Mouse (Mus musculus) embryonic stem cell, embryonic (primary cell): ENCODE data around the gene Clasrp.

ENCODE experiments used
- CTCF ChIA-PET, 4 experiments: fragments of 300-600 bp in 2 of 4; fragments of 350-600 bp in 2 of 4; sonication (Branson Sonifier 250); formaldehyde crosslinking; loops; one replicate each; lab custom pipeline; 2022; ENCODE audit warnings: inconsistent platforms in 2 of 4; lab: Charles Lee
- POLR2A ChIA-PET, 4 experiments: fragments of 300-600 bp in 2 of 4; fragments of 350-600 bp in 2 of 4; sonication (Branson Sonifier 250); formaldehyde crosslinking; loops; one replicate each; lab custom pipeline; 2022; ENCODE audit warnings: antibody characterized with exemption in 4 of 4, inconsistent platforms in 1 of 4; lab: Charles Lee

Gene Clasrp

DNA sequence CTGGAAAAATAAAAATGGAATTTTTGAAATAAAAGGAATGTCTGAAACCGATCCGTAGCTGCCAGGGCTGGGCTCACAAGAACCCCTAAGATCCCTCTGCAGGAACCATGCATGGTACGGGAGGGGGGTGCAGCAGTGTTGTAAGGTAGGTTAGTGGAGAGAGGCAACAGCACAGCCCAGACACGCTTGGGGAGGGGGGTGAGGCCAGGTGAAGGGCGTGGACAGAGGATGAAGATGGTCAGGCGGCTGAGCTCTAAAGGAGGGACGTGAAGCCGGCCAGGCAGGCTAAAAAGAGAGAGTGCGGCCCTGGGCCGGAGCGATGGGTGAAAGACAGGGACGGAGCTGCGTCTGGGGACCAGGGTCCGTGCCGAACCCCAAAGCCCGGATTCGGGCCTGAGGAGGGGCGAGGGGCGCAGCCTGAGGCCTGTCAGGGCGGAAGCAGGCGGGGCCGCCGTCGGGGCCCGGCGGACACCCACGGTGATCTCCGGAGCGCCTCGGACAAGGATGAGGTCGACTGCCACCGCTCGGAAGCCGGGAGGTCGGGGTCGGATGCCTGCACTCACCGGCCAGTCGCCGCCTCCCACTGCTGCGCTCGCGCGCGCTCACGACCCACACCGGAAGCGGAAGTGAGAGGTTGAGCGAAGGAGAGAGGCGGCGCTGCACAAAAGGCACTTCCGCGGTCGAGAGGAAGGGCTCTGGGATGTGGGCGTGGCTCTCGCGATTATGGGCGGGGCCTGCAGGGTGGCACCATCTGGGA lies at the start of gene Clasrp:
Gene Clasrp (minus strand): TSS at position 638 of the 757 bp plus-strand sequence.
- POLR2A ChIA-PET, result interaction anchor here (0.5 to 4.4 kb wide), 34 partner anchors 9 to 296 kb away, joined by 3 to 20 read pairs (median 3); partner anchors contain the start of genes Apoe (in 1 of the 4), Relb (in 1 of the 4) and Tomm40 (in 1 of the 4)
- CTCF ChIA-PET, result interaction anchor here in 3 of 4 experiments (0.6 to 3.0 kb wide), 12 partner anchors 14 to 259 kb away, joined by 3 to 33 read pairs (median 4); partner anchors contain the start of gene Ercc1 (in 1 of the 3)

DNA sequence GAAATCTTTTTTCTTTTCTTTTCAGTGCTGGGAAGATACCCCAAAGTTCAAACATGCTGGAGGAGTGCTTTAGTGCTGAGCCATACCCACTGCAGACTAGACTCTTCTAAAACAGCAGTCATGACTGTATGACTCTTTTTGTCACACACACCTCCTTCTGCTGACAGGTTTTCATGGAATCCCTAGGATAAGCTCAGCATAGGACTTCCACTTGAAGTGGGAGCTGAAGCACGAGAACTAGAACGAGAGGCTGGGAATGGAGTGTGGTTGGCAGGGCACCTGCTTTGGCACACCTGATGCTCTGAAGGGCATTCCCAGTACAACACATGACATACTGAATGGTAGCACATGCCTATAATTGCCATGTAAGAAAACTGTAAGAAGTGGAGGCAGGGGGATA lies 48.3 kb upstream of the Clasrp start:
- CTCF ChIA-PET, result interaction anchor here in 2 of 4 experiments (0.6 kb wide), 2 partner anchors 48 to 132 kb away, joined by 3 to 4 read pairs; no protein-coding TSS in a partner anchor
- POLR2A ChIA-PET, result interaction anchor here in 2 of 4 experiments (1.6 to 3.3 kb wide), 2 partner anchors 10 to 13 kb away, joined by 3 to 8 read pairs; no protein-coding TSS in a partner anchor

DNA sequence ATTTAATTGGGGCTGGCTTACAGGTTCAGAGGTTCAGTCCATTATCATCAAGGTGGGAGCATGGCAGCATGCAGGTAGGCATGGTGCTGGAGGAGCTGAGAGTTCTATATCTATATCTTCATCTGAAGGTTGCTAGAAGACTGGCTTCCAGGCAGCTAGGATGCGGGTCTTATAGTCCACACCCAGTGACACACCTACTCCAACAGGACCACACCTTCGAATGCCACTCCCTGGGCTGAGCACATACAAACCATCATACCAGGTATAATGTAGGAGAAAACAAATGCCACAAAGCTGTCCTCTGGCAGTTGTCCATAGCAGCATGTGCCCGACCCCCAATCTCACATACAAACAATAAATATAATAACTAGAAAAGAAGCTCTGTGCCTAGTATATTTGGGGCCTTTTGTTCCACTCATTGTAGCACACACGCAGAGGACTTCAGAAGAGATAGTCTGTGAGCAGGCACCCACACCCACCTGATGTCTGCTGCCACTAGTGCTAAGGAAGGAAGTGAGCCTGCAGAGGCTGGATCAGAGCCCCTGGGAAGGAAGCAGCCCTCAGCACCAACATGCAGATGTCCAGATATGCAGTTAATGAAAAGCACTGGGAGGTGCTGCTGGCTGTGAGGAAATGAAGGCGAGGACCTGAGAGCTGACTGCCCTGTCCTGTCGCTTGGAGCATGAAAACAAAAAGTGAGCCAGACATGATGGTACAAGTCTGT lies 46.9 kb upstream of the Clasrp start:
- POLR2A ChIA-PET, result interaction anchor here in 2 of 4 experiments (1.2 to 3.3 kb wide), 5 partner anchors 8 to 23 kb away, joined by 3 to 8 read pairs (median 6); no protein-coding TSS in a partner anchor
- CTCF ChIA-PET, result interaction anchor here in 3 of 4 experiments (0.5 to 2.0 kb wide), 4 partner anchors 17 to 252 kb away, joined by 3 to 7 read pairs (median 4); no protein-coding TSS in a partner anchor

- POLR2A ChIA-PET, result interaction anchor here in 3 of 4 experiments (0.6 to 5.1 kb wide), 13 partner anchors 10 to 110 kb away, joined by 3 to 29 read pairs (median 5); partner anchors contain the start of genes Clptm1 (in 2 of the 3), Apoe (in 1 of the 3) and Relb (in 1 of the 3)
- CTCF ChIA-PET, result interaction anchor here in 3 of 4 experiments (1.0 to 1.5 kb wide), 3 partner anchors 16 to 52 kb away, joined by 3 to 4 read pairs (median 3); no protein-coding TSS in a partner anchor
Measured at GRCm38 (mm10) chr7:19641223-19641622, 36.9 kb upstream of the Clasrp start.

GRCm38 (mm10) chr7:19635074-19635827 lies 31.0 kb upstream of the Clasrp start:
- POLR2A ChIA-PET, result interaction anchor here in 3 of 4 experiments (1.1 to 1.9 kb wide), 8 partner anchors 10 to 30 kb away, joined by 3 to 6 read pairs (median 4); partner anchors contain the start of gene Clptm1 (in 1 of the 3)
- CTCF ChIA-PET, result interaction anchor here in 1 of 4 experiments (0.9 kb wide), 1 partner anchor 45 kb away, joined by 3 read pairs; no protein-coding TSS in a partner anchor

- POLR2A ChIA-PET, result interaction anchor here in 2 of 4 experiments (0.6 to 1.9 kb wide), 9 partner anchors 8 to 45 kb away, joined by 3 to 6 read pairs (median 4); partner anchors contain the start of gene Clptm1 (in 1 of the 2)
- CTCF ChIA-PET, result no interaction called here
Measured at GRCm38 (mm10) chr7:19634591-19634990, 30.3 kb upstream of the Clasrp start.

DNA sequence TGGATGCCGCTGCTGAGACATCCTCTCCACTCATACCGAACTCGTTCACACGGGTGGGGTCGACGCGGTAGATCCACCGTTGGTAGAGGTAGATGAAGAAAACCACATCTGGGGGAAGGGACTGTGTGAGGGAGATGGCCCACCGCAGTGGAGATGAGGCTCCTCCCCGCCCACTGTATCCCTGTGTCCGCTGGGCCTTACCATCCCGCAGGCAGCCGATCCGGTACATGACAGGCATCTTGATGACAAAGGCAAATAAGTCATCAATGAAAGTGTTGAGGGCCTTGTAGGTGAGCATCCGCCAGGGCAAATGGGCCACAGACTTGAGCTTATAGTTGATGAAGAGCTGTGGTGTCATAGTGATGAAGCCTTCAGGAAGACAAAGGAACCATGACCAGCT lies 29.6 kb upstream of the Clasrp start:
- CTCF ChIA-PET, result interaction anchor here in 1 of 4 experiments (0.9 kb wide), 1 partner anchor 35 kb away, joined by 3 read pairs; no protein-coding TSS in a partner anchor
- POLR2A ChIA-PET, result interaction anchor here in 2 of 4 experiments (0.5 to 1.9 kb wide), 7 partner anchors 9 to 45 kb away, joined by 3 to 6 read pairs (median 4); no protein-coding TSS in a partner anchor

DNA sequence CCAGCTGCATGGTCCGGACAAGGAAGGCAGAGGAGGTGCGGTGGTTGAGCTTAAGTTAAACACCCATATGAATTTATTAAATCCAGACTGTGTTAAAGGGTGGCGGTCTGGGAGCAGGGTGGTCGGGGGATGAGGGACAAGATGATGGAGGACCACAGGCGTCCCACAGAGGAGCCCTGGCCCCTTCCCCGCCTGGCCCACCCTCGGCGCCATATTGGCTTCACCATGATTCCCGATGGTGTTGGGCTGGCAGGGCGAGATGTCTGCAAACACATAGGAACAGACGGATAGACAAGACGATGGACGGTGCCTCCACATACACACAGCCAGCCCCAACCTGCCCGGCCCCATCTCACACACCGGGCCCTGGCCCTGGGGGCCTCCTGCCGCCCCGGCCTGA lies 28.9 kb upstream of the Clasrp start:
- ChIA-PET CTCF (interaction anchor here in 1 of 4 experiments (0.7 kb wide), 1 partner anchor 36 kb away, joined by 3 read pairs; no protein-coding TSS in a partner anchor), POLR2A (interaction anchor here in 2 of 4 experiments (0.6 to 1.9 kb wide), 3 partner anchors 9 to 164 kb away, joined by 3 to 5 read pairs (median 3); no protein-coding TSS in a partner anchor)

- CTCF ChIA-PET, result interaction anchor here in 1 of 4 experiments (0.7 kb wide), 1 partner anchor 36 kb away, joined by 3 read pairs; no protein-coding TSS in a partner anchor
- POLR2A ChIA-PET, result interaction anchor here in 1 of 4 experiments (0.6 kb wide), 2 partner anchors 16 to 164 kb away, joined by 3 read pairs; no protein-coding TSS in a partner anchor
Measured at GRCm38 (mm10) chr7:19632720-19633119, 28.4 kb upstream of the Clasrp start.

- CTCF ChIA-PET, result no interaction called here
- POLR2A ChIA-PET, result interaction anchor here in 2 of 4 experiments (0.6 to 1.3 kb wide), 3 partner anchors 9 to 31 kb away, joined by 3 to 5 read pairs (median 3); no protein-coding TSS in a partner anchor
Measured at GRCm38 (mm10) chr7:19632275-19632674, 28.0 kb upstream of the Clasrp start.

- ChIA-PET POLR2A (interaction anchor here in 3 of 4 experiments (0.6 to 6.3 kb wide), 47 partner anchors 8 to 706 kb away, joined by 3 to 42 read pairs (median 4); partner anchors contain the start of genes Apoe (in 2 of the 3), Clptm1 (in 2 of the 3), Tomm40 (in 2 of the 3) and Clasrp (in 1 of the 3)), CTCF (interaction anchor here in 3 of 4 experiments (0.9 to 2.2 kb wide), 9 partner anchors 10 to 72 kb away, joined by 3 to 19 read pairs (median 3); no protein-coding TSS in a partner anchor)
Measured at GRCm38 (mm10) chr7:19629361-19629734, 25.1 kb upstream of the Clasrp start, which contains the start of gene Relb. TSS of gene Relb (minus strand) at chr7:19629438.

DNA sequence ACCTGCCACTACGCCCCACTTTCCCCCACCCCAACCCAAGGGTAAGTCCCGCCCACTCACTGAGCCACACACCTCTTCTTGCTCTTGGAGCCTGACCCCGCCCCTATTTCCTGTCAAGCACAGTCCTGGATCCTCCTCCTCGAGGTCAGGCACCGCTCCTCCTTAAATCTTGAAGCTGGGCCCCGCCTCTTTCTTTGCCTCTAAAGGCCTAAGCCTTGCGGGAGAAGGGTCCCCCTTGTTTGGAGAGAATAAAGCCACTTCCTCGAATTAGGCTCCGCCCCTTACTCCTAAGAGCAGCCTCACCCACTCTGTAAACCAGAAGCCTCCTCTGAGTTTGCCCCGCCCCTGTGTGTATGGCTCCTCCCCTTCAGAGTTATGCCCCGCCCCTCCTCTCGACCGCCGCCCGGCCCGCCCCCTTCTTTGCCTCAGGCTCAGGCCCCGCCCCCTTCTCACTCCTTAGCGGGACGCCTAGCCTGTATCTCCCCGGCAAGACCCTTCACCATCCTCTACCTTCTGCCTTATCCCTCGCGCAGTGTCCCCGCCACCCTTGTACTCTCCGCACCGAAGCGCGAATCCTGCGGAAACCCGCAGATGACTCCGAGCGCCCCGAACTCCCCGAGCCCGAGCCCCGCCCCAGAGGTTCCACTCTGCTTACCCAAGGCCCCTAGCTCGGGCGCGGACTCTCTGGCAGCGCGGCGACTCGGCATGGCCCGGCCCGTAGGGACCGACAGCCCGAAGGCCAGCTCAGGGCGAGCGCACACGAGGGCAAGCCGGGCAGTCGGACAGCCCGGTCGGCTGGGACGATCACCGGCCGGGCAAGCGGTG lies 24.5 kb upstream of the Clasrp start:
- CTCF ChIA-PET, result interaction anchor here in 3 of 4 experiments (0.5 to 2.2 kb wide), 27 partner anchors 8 to 606 kb away, joined by 3 to 19 read pairs (median 3); partner anchors contain the start of genes Cblc (in 1 of the 3) and Clptm1 (in 1 of the 3)
- POLR2A ChIA-PET, result interaction anchor here in 3 of 4 experiments (0.5 to 6.3 kb wide), 88 partner anchors 9 to 705 kb away, joined by 3 to 42 read pairs (median 4); partner anchors contain the start of genes Apoe (in 2 of the 3), Clptm1 (in 2 of the 3), Tomm40 (in 2 of the 3) and Apoc1 (in 1 of the 3)

GRCm38 (mm10) chr7:19628192-19628535 lies 23.9 kb upstream of the Clasrp start:
- POLR2A ChIA-PET, result interaction anchor here in 3 of 4 experiments (0.6 to 6.3 kb wide), 66 partner anchors 9 to 534 kb away, joined by 3 to 42 read pairs (median 4); partner anchors contain the start of genes Apoc1 (in 2 of the 3), Apoe (in 2 of the 3), Bcam (in 1 of the 3) and Bloc1s3 (in 1 of the 3)

DNA sequence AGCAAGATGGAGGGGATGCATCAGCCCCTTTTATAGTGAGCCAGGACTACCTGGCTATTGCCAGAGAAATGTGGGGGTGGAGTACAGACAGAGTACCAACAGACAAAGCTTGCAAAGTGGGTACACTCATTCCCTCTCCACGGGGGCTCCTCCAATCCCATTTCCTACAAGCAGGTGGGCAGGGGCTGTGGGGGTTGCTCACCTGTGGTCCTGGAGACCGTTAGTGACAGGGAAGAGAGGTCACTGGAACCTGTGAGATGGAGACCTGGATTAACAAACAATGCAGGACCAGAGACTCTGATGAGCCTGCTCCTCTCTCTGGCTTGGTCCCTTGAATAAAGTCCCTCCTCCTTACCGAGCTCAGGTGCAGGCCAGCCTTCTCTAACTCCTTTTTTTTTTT lies 23.4 kb upstream of the Clasrp start:
- ChIA-PET CTCF (interaction anchor here in 3 of 4 experiments (0.6 to 2.2 kb wide), 6 partner anchors 9 to 113 kb away, joined by 3 to 19 read pairs (median 4); no protein-coding TSS in a partner anchor), POLR2A (interaction anchor here (0.6 to 6.3 kb wide), 30 partner anchors 8 to 470 kb away, joined by 3 to 42 read pairs (median 5); partner anchors contain the start of genes Apoc1 (in 2 of the 4), Apoe (in 2 of the 4), Bloc1s3 (in 1 of the 4) and Tomm40 (in 1 of the 4))

More at GRCm38 (mm10) chr7:19628192-19628535, 23.9 kb upstream of the Clasrp start:
- CTCF ChIA-PET, result interaction anchor here in 3 of 4 experiments (0.6 to 2.2 kb wide), 17 partner anchors 9 to 605 kb away, joined by 3 to 19 read pairs (median 4); partner anchors contain the start of gene Cblc (in 1 of the 3)

DNA sequence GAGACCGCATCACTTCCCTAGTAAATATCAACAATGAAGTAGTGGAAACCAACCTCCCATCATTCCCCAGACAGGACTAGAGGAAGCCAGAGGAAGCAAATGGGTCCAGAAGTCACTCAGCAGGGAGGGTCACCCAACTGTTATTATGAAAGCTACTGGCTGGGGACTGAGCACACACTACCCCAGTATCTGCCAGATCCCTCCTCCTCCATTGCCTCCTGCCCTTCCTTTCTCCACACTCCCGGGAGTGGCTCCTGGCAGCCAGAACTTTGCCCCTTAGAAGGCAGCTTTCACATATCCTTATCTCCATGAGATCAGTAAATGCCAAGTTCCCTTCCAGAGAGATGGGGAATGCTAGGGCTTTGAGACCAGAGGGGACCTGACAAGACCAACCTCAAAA lies 19.1 kb upstream of the Clasrp start:
- POLR2A ChIA-PET, result interaction anchor here (0.5 to 3.3 kb wide), 16 partner anchors 8 to 118 kb away, joined by 3 to 16 read pairs (median 4); partner anchors contain the start of genes Clptm1 (in 2 of the 4), Apoe (in 1 of the 4) and Clasrp (in 1 of the 4)
- CTCF ChIA-PET, result interaction anchor here in 3 of 4 experiments (0.9 to 1.9 kb wide), 4 partner anchors 13 to 46 kb away, joined by 3 to 5 read pairs (median 3); partner anchors contain the start of gene Clasrp (in 1 of the 3)
